Mouse (Mus musculus) liver, embryonic 14.5 days (tissue): ENCODE measurements around the gene Prkcb. TPM values are rescaled to one million over a fixed set of nuclear protein-coding genes. Genes with fewer than 3 reads are reported as not detected.
A peak's percentile ranks its signal among the peaks of the same experiment; 100 is the strongest.

ENCODE experiments used
- ATAC-seq: fragments of 200-750 bp; cut with Nextera tagmentation; 2 replicates; pipeline ENCODE4 v1.8.0; 2017; ENCODE audit warnings: moderate number of reproducible peaks, mild to moderate bottlenecking, moderate library complexity; ENCODE audit not compliant: insufficient read depth
- DNase-seq, 3 experiments: peaks; one replicate each; pipeline ENCODE4 v3.0.0-alpha.2; 2012 to 2013; ENCODE audit warnings: low read depth in 3 of 3, low spot score in 3 of 3
- H3K27ac ChIP-seq: fragments of 300-500 bp; sonication (generic); 2 replicates; pipeline ENCODE4 v1.5.1; 2014; ENCODE audit warnings: moderate library complexity, mild to moderate bottlenecking, control low read depth, inconsistent platforms
- H3K27me3 ChIP-seq: fragments of 300-500 bp; sonication (generic); 2 replicates; pipeline ENCODE4 v1.6.1; 2014; ENCODE audit warnings: mild to moderate bottlenecking, low read length, moderate library complexity; ENCODE audit not compliant: control insufficient read depth, insufficient read depth
- H3K36me3 ChIP-seq: fragments of 300-500 bp; sonication (generic); replicated peaks from 2 replicates; pipeline ENCODE4 v1.6.1; 2014; ENCODE audit warnings: low read depth; ENCODE audit not compliant: control insufficient read depth, insufficient read depth
- H3K4me1 ChIP-seq, 2 experiments: fragments of 200-500 bp in 1 of 2; fragments of 300-500 bp in 1 of 2; sonication (generic) in 1 of 2; replicated peaks; 2 replicates each; pipeline ENCODE4 v1.6.1; 2012 to 2014; ENCODE audit warnings: antibody characterized with exemption in 1 of 2, inconsistent platforms in 1 of 2, low read length in 1 of 2; ENCODE audit not compliant: control insufficient read depth in 2 of 2, insufficient read depth in 2 of 2
- H3K4me2 ChIP-seq: fragments of 300-500 bp; sonication (generic); 2 replicates; pipeline ENCODE4 v1.6.1; 2014; ENCODE audit warnings: low read depth, mild to moderate bottlenecking, control low read depth, moderate library complexity
- H3K4me3 ChIP-seq, 2 experiments: fragments of 200-500 bp in 1 of 2; fragments of 300-500 bp in 1 of 2; sonication (generic) in 1 of 2; 2 replicates each; pipeline ENCODE4 v1.5.1; 2012 to 2014; ENCODE audit warnings: low read depth in 2 of 2, low read length in 2 of 2, mild to moderate bottlenecking in 2 of 2, control low read depth in 1 of 2, inconsistent platforms in 1 of 2, moderate library complexity in 1 of 2; ENCODE audit not compliant: insufficient read depth in 1 of 2
- H3K9ac ChIP-seq: fragments of 300-500 bp; sonication (generic); replicated peaks from 2 replicates; pipeline ENCODE4 v1.6.1; 2014; ENCODE audit warnings: mild to moderate bottlenecking, control low read depth, moderate library complexity
- H3K9me3 ChIP-seq: fragments of 300-500 bp; sonication (generic); 2 replicates; pipeline ENCODE4 v1.6.1; 2016; ENCODE audit warnings: low read length, mixed read lengths; ENCODE audit not compliant: control insufficient read depth
- CTCF ChIP-seq: IDR thresholded peaks from 2 replicates; pipeline ENCODE4 v1.5.1; 2016; ENCODE audit warnings: antibody characterized with exemption, low read depth, control low read depth
- EP300 ChIP-seq: IDR thresholded peaks from 2 replicates; pipeline ENCODE4 v1.6.1; 2016; ENCODE audit warnings: antibody characterized with exemption, low read depth
- WGBS: fragments of 180-500 bp; shearing (Covaris S2); extraction: QIAGEN DNeasy Blood & Tissue Kit; methylation state at CpG from one replicate; pipeline ENCODE4 v1.1.7; 2014; ENCODE audit not compliant: insufficient replicate concordance; 5-methylcytosine and 5-hydroxymethylcytosine counted together
- polyA plus RNA-seq, 2 experiments: library from polyadenylated mRNA; depleted of rRNA in 1 of 2; stranded (reverse) in 1 of 2; unstranded in 1 of 2; fragments of >200 nt; fragmentation: Nextera tagmentation in 1 of 2; extraction: Ambion mirVana in 1 of 2; gene quantifications; 2 replicates each; pipeline versions ENCODE4 v1.2.1 to v1.2.3; 2012 to 2014

Gene Prkcb
- polyA plus RNA-seq, 2 experiments = 1.6 to 2.3 TPM

DNA sequence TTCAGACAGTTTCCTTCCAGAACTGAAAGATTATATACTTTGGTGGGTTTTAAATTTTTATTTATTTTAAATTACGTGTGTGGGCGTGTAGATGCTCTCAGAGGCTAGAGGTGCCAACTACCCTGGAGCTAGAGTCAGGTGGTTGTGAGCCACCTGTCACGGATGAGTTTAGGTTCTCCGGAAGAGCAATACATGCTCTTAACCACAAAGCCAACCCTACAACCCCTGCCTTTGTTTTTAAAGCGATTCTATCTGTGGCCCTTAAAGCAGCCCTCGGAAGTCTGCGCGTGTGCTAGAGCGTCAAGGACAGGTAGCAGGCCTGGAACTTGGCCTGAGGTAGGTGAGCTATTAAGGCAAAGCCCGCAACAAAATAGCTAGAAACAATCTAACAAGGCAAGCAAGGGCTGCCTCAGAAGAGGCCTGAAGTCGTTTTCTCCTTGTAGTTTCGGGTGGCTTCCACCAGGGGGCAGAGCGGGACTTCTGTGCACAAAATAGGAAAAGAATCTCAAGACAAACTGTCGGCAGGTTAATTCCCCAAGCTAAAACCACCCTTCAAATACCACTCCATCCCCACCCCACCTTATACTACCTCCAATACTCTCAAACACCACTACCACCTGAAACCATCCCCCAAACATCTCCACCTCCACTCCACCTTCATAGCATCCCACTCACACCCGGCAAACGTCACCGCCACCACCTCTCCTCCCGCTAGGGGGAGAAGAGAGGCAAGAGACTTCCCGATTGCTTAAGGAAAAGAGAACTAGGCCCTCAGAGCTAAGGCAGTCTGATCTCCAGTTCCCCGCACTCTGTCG, 37.1 kb upstream of the Prkcb start:
- TF ChIP-seq CTCF (peak; percentile 76), EP300 (no peak)
- Histone ChIP-seq H3K27ac (no peak overlapping the region), H3K9ac (no peak overlapping the region), H3K4me3 (no peak overlapping the region), H3K36me3 (no peaks in the 10 kb centered on the region), H3K4me2 (no peak overlapping the region), H3K9me3 (no peaks in the 10 kb centered on the region), H3K27me3 (no peaks in the 10 kb centered on the region), H3K4me1 (no peaks in the 10 kb centered on the region; a peak in 2 of 4 replicates)
- peak in 2 of 3 experiments; percentile 14 to 42 for DNase-seq
- ATAC-seq = peak; percentile 35; the same call in 1 of the 2 replicates
- WGBS = 20% methylated on average over 21 of the region's 21 CpGs

GRCm38 (mm10) chr7:122256722-122257121, 31.8 kb upstream of the Prkcb start:
- Histone ChIP-seq H3K9ac (no peak overlapping the region), H3K4me2 (no peak overlapping the region), H3K27ac (no peak overlapping the region), H3K4me1 (no peaks in the 10 kb centered on the region; a peak in 2 of 4 replicates), H3K4me3 (no peak overlapping the region), H3K36me3 (no peaks in the 10 kb centered on the region), H3K9me3 (no peaks in the 10 kb centered on the region), H3K27me3 (no peaks in the 10 kb centered on the region)
- no peak for ATAC-seq
- no peak for DNase-seq
- TF ChIP-seq CTCF (no peak), EP300 (no peak)
- WGBS = 44% methylated on average over 7 of the region's 7 CpGs

DNA sequence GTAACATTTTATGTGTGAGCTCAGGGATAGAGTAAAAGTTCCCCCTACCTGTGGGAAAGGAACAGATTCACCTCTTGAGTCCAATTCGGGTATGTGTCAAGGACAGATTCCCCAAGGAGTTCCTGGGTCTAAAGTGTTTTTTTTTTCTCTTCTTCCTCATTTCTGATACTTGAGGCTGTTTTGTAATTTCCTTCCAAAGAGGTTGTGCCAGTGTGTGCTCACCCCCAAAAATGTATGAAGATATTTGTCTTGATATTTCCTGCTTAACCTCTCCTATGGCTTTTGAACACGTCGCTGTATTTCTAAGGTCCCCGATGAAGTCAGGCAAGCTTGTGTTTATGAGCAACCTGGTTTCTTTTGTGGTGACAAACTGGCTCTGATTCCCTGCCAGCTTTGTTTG, 30.0 kb upstream of the Prkcb start:
- ATAC-seq (no peak), DNase-seq (no peak)
- Histone ChIP-seq H3K4me2 (no peak overlapping the region), H3K27ac (no peak overlapping the region), H3K36me3 (no peaks in the 10 kb centered on the region), H3K9me3 (no peaks in the 10 kb centered on the region), H3K9ac (no peak overlapping the region), H3K4me3 (no peak overlapping the region), H3K4me1 (no peaks in the 10 kb centered on the region; a peak in 2 of 4 replicates), H3K27me3 (no peaks in the 10 kb centered on the region)
- 51% methylated on average over 4 of the region's 4 CpGs for WGBS
- TF ChIP-seq EP300 (no peak), CTCF (no peak)

GRCm38 (mm10) chr7:122260055-122260602, 28.4 kb upstream of the Prkcb start:
- 33% methylated on average over 5 of the region's 5 CpGs for WGBS

GRCm38 (mm10) chr7:122268983-122269486, 19.5 kb upstream of the Prkcb start:
- Histone ChIP-seq H3K9ac (no peak overlapping the region), H3K9me3 (no peaks in the 10 kb centered on the region), H3K4me3 (no peak overlapping the region), H3K36me3 (no peaks in the 10 kb centered on the region), H3K4me1 (no peaks in the 10 kb centered on the region), H3K27me3 (no peaks in the 10 kb centered on the region), H3K4me2 (no peak overlapping the region), H3K27ac (no peak overlapping the region)
- ATAC-seq (no peak), DNase-seq (no peak)
- 56% methylated on average over 4 of the region's 4 CpGs for WGBS
- TF ChIP-seq CTCF = no peak
- TF ChIP-seq EP300 = no peak

More at GRCm38 (mm10) chr7:122260055-122260602, 28.4 kb upstream of the Prkcb start:
- Histone ChIP-seq H3K27me3 (no peaks in the 10 kb centered on the region), H3K4me3 (no peak overlapping the region), H3K9ac (no peak overlapping the region), H3K4me1 (no peaks in the 10 kb centered on the region; a peak in 2 of 4 replicates), H3K36me3 (no peaks in the 10 kb centered on the region), H3K9me3 (no peaks in the 10 kb centered on the region), H3K27ac (no peak overlapping the region), H3K4me2 (no peak overlapping the region)
- no peak for TF ChIP-seq EP300
- TF ChIP-seq CTCF = no peak
- DNase-seq (no peak), ATAC-seq (no peak)
